Mouse (Mus musculus) fat pad, adult 2 months (tissue): Measurements from ENCODE around the gene Mroh9.

ENCODE experiments used
- DNase-seq: peaks from one replicate; pipeline ENCODE4 v3.0.0-alpha.2; 2011; ENCODE audit warnings: low read depth, low spot score; ENCODE audit errors: extremely low read depth

The Mroh9 gene

DNA sequence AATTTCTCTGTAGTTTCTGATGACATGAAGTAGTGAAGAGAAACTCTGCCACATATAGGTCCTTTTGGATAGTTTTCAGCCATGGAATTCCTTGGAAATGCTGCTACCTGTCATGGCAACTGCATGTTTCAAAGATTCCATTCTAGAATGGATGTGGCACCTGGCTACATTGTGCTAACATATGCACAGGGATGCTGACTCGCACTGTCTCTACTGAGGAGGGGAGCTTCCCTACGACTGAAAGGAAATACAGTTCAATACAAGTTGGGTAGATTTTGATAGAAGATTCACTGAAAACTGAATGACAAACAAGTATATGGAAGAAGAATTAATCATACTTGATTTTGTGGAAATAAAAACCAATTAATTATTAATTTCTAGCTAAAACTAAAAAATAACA lies at the start of gene Mroh9:
Mroh9 (minus strand) TSS at position 101 of the 400 bp plus-strand sequence.
- DNase-seq, result no peak

DNA sequence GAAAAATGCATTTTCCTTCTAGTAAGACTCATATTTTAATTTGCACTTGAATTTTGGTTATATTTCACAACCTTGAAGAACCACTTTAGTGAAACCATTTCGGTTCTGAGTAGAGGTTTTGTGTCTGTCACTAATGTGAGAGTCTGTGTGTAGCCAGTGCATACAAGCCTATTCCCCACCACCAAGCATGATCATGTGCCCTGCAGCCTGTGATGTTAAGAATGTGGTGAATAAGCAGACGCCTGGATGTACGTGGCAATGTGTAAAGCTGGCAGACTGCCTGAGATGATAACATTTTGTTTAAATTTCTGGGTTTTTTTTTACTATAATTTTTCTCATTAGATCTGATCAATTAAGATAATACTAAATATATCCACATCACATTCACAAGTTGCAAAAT lies 44.5 kb upstream of the Mroh9 start:
- DNase-seq, result no peak

DNA sequence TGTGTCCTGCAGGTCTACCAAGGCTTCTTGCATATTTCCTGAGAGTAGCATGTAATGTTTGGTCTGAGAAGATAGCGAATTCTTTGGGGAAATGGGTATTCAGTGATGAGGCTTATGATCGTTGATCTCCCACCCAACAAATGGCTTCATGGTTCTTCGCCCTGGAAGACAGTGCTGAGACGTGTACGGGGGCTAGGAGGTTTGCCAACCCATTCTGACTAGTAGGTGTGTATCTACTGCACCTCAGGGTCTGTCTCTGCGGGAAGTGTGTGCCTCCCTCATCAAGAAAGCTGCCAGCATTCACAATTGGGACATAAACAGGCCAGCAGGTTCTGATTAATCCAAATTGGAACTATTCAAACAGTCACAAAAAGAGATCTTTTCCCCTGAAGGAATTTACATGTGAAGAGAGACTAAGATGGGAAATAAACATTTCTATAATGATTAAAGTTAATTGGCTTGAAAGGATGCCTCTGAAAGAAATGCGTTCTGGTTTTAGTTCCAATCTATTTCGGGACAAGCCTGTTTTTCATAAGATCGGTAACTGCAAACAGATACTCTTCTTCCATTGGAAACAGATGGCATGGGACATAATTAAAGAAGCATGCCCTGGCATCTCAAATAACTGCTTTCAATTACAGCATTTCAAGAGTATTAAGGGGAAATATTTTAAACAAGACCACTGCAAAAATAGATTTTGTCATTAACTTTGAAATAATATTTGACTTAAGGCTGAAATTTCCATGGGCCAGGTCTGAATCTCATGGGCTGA lies 43.8 kb upstream of the Mroh9 start:
- DNase-seq, result no peak

DNA sequence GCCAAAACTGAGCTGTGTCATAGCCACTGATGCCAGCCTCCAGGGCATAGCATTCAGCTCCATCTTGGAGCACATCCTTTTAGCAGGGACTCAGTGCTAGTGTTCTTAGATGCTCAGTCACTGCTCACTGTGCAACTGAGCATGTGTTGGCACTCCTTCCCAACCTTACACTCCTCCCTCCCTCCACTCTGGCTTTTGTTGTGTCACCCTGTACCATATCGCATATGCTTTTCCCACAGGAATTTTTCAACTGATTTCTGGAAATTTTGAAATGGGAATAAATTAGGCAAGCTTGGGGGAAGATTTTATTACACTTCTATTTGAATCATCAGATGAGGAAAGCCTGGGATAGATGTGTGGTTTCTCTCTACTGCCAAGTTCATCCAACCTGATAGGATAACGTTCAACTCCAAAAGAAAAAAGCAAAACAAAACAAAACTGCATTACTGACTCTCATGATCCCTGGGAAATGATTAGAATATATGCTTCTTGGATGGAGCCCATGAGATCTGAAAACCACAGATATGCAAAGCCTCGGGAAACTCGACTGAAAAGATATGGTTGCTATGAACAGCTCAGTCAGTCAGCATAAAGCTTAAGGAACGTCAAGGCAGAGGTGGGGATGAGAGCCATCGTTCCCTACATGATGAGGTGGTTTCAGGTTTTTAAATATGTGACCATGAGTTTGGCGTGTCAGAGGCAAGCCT lies 40.9 kb upstream of the Mroh9 start:
- DNase-seq, result no peak

DNA sequence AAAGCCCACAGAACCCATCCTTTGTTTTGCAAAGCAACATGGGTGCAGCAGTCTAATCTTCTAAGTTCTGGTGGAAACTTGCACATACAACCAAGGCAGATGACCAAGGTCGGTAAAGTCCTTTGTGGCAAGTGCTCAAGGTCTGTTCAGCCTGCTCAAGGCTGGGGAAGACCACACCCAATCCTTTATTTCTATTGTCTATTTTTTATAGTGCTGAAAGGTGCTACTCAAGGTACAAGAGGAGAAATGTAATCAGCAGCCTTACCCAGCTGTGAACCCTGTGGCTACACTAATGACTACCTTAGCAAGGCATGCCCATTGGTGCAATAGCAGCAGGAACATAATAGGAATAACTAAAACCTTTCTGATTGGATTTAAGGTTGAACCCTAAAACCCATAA lies 36.9 kb upstream of the Mroh9 start:
- no peak for DNase-seq

GRCm38 (mm10) chr1:163113461-163114174 lies 28.1 kb upstream of the Mroh9 start:
- DNase-seq, result no peak

DNA sequence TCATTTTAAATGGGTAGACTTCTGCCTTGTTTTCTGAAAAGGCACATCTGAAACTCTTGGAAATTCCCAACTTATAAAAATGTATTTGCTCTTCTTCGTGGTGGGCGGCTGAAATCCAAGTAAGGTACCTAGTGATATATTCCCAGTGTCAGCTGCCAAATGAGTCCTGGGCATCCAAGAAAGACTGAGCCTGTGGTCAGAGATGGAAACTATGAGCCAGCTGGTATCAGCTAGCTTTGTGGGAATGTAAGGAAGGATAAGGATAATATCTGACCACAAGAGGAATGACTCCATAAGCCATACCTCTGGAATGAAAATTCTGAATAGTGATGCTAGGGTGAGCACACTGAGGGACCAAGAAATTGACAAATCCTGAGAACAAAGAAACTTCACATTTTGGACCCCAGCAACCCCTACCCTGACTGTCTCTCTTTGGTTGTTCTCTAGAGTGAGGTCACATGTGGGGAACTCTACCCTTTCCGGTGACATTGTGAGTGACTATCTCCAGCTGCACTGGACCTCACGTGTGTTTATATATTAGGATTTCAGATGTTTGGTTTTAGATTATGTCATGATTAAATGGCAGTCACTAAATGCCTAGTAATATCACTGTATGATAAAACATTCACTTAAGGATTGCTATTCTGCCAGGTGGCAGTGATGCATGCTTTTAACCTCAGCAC lies 27.2 kb upstream of the Mroh9 start:
- no peak for DNase-seq

DNA sequence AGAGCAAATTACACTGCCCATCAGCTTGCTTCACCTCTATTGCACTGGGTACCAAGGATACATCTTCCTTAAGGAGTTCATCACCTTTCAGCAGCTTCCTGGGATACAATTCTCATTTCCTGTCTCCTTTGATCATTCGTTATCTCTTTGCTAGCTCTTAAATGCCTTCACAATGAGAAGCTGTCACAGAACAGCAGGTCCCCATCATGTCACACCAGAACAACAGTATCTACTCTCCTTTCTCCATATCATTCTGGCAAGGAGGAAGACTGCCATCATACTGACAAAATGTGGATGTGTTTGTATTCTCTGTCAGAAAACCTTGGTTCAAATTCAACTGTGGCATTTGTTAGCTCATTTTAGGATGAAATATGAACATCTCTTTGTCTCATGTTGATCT lies 19.5 kb upstream of the Mroh9 start:
- no peak for DNase-seq

DNA sequence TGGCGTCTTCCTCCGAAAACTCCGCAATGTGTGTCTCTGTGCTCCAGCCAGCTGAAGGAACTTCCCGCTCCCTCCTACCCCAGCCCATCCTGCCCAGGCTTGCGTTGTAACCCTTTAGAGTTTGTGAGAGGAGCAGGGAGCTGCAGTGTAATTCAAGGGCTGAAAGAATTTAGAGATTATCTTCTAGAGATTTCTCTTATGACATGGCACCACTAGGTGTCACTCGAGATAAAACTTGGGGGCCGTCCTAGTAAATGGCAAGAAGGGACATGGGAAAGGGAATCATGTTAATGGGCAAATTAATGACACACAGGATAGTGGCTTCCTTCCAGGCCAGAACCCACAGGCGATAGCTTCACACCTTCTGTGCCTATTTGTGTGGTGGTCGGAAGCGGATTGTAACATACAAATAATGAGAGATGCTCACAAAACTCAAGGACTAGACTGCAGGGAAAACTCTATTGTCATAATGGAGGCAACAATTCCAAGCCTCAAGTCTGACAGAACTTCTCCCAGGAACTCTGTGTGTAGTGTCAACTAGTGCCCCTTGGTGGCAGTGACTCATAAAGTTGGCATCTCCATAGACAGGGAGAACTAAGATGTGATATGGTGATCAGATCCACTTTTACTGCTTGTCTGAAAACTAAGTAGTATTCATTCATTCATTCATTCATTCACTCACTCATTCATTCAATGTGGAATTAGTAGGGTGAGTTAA lies 6.1 kb upstream of the Mroh9 start:
- no peak for DNase-seq

DNA sequence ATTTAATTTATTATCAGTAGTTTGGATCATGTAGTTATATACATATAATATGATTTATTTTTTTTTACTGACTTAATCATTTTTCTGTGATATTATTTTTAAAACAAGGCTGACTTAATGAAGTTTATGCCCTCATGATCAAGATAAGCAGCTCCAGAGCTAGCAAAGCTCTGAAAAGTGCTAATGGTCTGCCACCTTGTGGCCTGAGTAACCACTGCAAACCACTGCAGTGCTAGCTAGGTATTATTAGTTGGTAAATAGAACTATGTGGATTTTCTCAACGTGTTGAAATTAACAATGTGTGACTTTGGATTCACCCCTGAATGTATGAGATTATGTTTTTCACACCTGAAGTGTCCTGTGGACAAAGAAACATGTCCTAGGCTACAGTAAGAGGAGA lies 15.0 kb downstream of the Mroh9 start:
- no peak for DNase-seq

DNA sequence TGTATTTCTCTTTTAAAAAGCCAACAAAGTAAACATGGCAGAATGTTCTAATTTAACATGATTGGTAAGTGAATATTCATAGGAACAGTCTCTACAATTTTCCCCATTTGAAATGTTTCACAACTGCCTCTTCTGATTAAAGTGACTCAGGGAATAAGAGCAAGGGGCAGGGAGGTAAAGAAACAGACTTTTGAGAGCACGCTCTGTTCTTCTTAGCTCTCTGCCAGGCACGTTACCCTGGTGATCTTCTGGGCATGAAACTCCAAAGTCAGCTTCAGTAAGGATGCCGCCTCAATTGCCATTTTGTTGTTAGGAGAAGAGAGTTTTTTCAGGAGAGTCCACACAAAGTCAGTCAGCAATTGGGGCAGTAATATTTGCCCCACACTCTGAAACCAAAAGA lies 25.1 kb downstream of the Mroh9 start:
- DNase-seq, result no peak

- DNase-seq, result no peak
Observed at GRCm38 (mm10) chr1:163057363-163057762, 28.1 kb downstream of the Mroh9 start.

GRCm38 (mm10) chr1:163055629-163056028 lies 29.8 kb downstream of the Mroh9 start:
- no peak for DNase-seq

- no peak for DNase-seq
Observed at GRCm38 (mm10) chr1:163023075-163023474, 62.4 kb downstream of the Mroh9 start.

DNA sequence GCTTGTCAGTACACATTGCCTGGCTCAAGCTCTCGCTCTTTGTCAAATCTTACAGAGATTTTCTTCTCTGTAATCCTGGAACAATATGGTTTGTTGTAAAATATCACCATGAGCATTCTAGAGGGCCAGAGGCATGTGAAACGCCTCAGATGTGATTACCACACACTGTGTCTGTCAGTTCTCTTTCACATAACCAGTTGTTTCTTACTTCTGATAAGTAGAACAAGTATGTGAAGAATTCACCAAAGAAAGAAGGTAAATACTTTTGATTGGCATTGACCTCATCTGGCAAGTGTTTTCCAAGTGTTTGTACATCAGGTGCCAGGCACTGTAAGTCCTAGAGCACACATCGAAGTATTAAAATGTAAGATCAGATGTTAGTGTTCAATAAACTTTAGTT lies 76.2 kb downstream of the Mroh9 start:
- no peak for DNase-seq

DNA sequence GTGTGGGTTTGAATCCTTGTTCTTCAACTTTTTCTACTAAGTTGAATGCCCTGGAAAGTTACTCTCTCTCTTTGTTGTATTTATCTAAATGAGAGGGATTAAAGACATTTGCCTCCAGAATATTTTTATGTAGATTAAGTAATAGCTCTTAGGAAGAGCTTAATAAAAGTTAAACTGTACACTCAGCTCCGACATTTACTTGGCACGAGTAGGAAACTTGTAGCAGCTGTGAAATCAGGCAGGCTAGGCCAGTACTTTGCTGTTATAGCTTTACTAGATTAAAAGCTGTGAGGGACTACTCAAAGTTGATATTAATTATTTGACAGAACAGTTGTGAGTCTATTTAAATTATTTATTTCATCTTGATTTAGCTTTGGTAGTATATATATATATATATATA lies 82.0 kb downstream of the Mroh9 start:
- no peak for DNase-seq

GRCm38 (mm10) chr1:163001271-163001829 lies 84.1 kb downstream of the Mroh9 start:
- DNase-seq, result no peak

DNA sequence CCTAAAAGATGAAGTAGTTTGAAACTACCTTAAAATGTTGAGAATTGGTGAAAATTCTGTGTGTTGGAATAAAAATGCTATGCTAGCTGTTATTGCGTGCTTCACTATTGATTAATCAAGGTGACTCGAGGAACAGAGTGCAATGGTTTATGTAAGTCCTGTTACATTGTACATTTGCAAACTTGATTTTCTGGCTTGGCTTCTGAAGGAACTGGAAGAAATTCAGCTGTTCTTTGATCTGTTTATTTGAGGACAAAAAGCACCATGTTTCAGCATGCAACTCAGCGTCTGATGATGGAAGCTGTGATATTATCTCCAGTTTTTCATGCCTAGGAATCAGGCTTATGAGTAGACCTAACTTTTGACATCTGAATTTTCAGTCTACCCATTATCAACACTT lies 97.9 kb downstream of the Mroh9 start:
- DNase-seq, result no peak

GRCm38 (mm10) chr1:162986777-162987176 lies 98.7 kb downstream of the Mroh9 start:
- DNase-seq, result no peak

DNA sequence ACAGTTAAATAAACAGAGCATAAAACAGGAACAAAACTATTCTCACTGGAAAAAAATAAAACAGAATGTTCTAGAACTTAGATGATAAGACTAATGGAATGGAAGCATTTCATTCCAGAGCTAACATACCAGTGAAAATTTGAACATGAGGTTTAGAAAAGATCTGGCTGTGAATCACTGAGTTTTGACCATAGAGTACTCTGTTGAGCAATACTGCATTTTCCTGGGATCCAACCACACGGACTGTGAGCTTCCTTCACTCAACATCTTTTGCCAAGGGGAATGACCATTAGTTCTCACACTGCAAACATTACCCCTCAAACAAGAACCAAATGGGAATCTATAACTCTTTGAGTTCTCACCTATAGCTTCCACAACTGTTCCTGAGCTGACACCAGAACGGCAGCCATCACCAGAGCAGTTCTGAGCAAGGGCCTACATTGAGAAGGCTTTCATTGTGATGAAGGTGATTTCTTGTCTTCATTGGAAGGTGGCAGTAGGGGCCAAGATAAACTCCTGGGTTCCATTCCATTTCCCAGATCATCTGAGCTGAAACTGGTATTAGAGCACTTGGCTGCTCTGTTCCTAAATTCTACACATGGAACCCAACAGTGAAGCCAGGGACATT lies 99.2 kb downstream of the Mroh9 start:
- no peak for DNase-seq
